Mouse (Mus musculus) adrenal gland, postnatal 4 days (tissue): ENCODE measurements around the gene 1700012P22Rik. TPM values are rescaled to one million over a fixed set of nuclear protein-coding genes. Genes with fewer than 3 reads are reported as not detected.

Experiments
- total RNA-seq, 2 experiments: library from RNA; stranded (reverse); gene quantifications; 2 replicates each; pipeline ENCODE4 v1.2.3; 2021

The 1700012P22Rik gene
- total RNA-seq, 2 experiments from 2014 or later = not detected

Other genes with a start within 250 kb of the 1700012P22Rik start
- not detected for gene Oog2, start 248.1 kb downstream of the 1700012P22Rik start, total RNA-seq
- not detected for gene C87977, start 225.5 kb downstream of the 1700012P22Rik start, total RNA-seq
- gene Pramel5, start 158.3 kb downstream of the 1700012P22Rik start, total RNA-seq = not detected
- not detected for gene Gm13128, start 108.5 kb downstream of the 1700012P22Rik start, total RNA-seq
- gene Gm13119, start 80.8 kb downstream of the 1700012P22Rik start, total RNA-seq = not detected
- gene Pramef20, start 60.8 kb downstream of the 1700012P22Rik start, total RNA-seq = not detected
- gene Pramef12, start 30.3 kb downstream of the 1700012P22Rik start, total RNA-seq = under 1 TPM in 1 of 2 experiments, not detected in 1; 0.34 TPM
- not detected for gene Gm9944, start 14.5 kb upstream of the 1700012P22Rik start, total RNA-seq
- gene Aadacl3, start 25.0 kb upstream of the 1700012P22Rik start, total RNA-seq = not detected
- gene 9430007A20Rik, start 81.0 kb upstream of the 1700012P22Rik start, total RNA-seq = not detected
- not detected for gene Gm13124, start 126.4 kb upstream of the 1700012P22Rik start, total RNA-seq
- gene Aadacl4, start 174.9 kb upstream of the 1700012P22Rik start, total RNA-seq = not detected
- gene Gm436, start 247.6 kb upstream of the 1700012P22Rik start, total RNA-seq = not detected